Mouse (Mus musculus): Measurements from ENCODE around the gene Smco4. TPM values are rescaled to one million over a fixed set of nuclear protein-coding genes. Genes with fewer than 3 reads are reported as not detected.

The Smco4 gene
- polyA plus RNA-seq, 1 experiment from 2014 or later, result 1.5 TPM

GRCm38 (mm10) chr9:15510557-15511310 is 17.5 kb downstream of the Smco4 start:
- H3K4me1 ChIP-seq (replicated peaks), result peaks cover 22% of the 10 kb centered on the region
- no peaks in the 10 kb centered on the region for H3K36me3 ChIP-seq
- H3K4me2 ChIP-seq (replicated peaks), result no peak overlapping the region
- H3K27ac ChIP-seq, result no peak overlapping the region
- no peak overlapping the region for H3K4me3 ChIP-seq (replicated peaks)
- H3K27me3 ChIP-seq, result no peaks in the 10 kb centered on the region
- H3K9ac ChIP-seq (replicated peaks), result no peak overlapping the region
- no peaks in the 10 kb centered on the region for H3K9me3 ChIP-seq
- ATAC-seq, result peak; percentile 48
- 54% methylated on average over 3 of the region's 3 CpGs for whole genome bisulfite sequencing

GRCm38 (mm10) chr9:15512918-15513317 is 19.7 kb downstream of the Smco4 start:
- Histone ChIP-seq H3K27me3 (no peaks in the 10 kb centered on the region), H3K27ac (0 out of 2 replicates have a peak overlapping the region, but pooled peaks have one; percentile 15), H3K4me2 (replicated peaks) (no peak overlapping the region), H3K4me3 (replicated peaks) (no peak overlapping the region), H3K9me3 (no peaks in the 10 kb centered on the region), H3K36me3 (no peaks in the 10 kb centered on the region), H3K9ac (replicated peaks) (no peak overlapping the region), H3K4me1 (replicated peaks) (peaks cover 22% of the 10 kb centered on the region)
- ATAC-seq, result no peak
- 53% methylated on average over 7 of the region's 7 CpGs for WGBS

- Histone ChIP-seq H3K4me1 (replicated peaks) (peaks cover 9% of the 10 kb centered on the region), H3K9ac (replicated peaks) (no peak overlapping the region), H3K4me2 (replicated peaks) (no peak overlapping the region), H3K4me3 (replicated peaks) (no peak overlapping the region), H3K27me3 (no peaks in the 10 kb centered on the region), H3K27ac (no peak overlapping the region), H3K9me3 (no peaks in the 10 kb centered on the region), H3K36me3 (no peaks in the 10 kb centered on the region)
- no peak for ATAC-seq
- 74% methylated on average over 2 of the region's 2 CpGs for WGBS
Measured at GRCm38 (mm10) chr9:15516007-15516406, 22.8 kb downstream of the Smco4 start.

- Histone ChIP-seq H3K9ac (replicated peaks) (no peak overlapping the region), H3K27ac (no peak overlapping the region), H3K9me3 (no peaks in the 10 kb centered on the region), H3K27me3 (no peaks in the 10 kb centered on the region), H3K4me3 (replicated peaks) (no peak overlapping the region), H3K4me1 (replicated peaks) (peaks cover 2% of the 10 kb centered on the region), H3K36me3 (no peaks in the 10 kb centered on the region), H3K4me2 (replicated peaks) (no peak overlapping the region)
- WGBS, result 93% methylated on average over 4 of the region's 4 CpGs
- ATAC-seq, result no peak
Measured at GRCm38 (mm10) chr9:15517979-15518378, 24.7 kb downstream of the Smco4 start.

GRCm38 (mm10) chr9:15522348-15522747 is 29.1 kb downstream of the Smco4 start:
- Histone ChIP-seq H3K36me3 (no peaks in the 10 kb centered on the region), H3K4me1 (replicated peaks) (peaks cover 2% of the 10 kb centered on the region; the same call in 1 of the 2 replicates), H3K9me3 (no peaks in the 10 kb centered on the region), H3K27me3 (no peaks in the 10 kb centered on the region), H3K27ac (no peak overlapping the region), H3K4me2 (replicated peaks) (no peak overlapping the region), H3K9ac (replicated peaks) (no peak overlapping the region), H3K4me3 (replicated peaks) (no peak overlapping the region)
- 93% methylated on average over 10 of the region's 10 CpGs for WGBS
- ATAC-seq, result no peak

- no peaks in the 10 kb centered on the region for H3K27me3 ChIP-seq
- no peak overlapping the region for H3K27ac ChIP-seq
- no peaks in the 10 kb centered on the region for H3K36me3 ChIP-seq
- ATAC-seq, result no peak
- no peaks in the 10 kb centered on the region for H3K9me3 ChIP-seq
- no peak overlapping the region for H3K9ac ChIP-seq (replicated peaks)
- WGBS, result 86% methylated on average over 5 of the region's 5 CpGs
- H3K4me3 ChIP-seq (replicated peaks), result no peak overlapping the region
- H3K4me2 ChIP-seq (replicated peaks), result no peak overlapping the region
- peaks cover 7% of the 10 kb centered on the region; the same call in 1 of the 2 replicates for H3K4me1 ChIP-seq (replicated peaks)
Measured at GRCm38 (mm10) chr9:15522887-15523286, 29.7 kb downstream of the Smco4 start.

GRCm38 (mm10) chr9:15523646-15524045 is 30.4 kb downstream of the Smco4 start:
- 94% methylated on average over 6 of the region's 6 CpGs for WGBS
- H3K9me3 ChIP-seq, result no peaks in the 10 kb centered on the region
- no peaks in the 10 kb centered on the region for H3K27me3 ChIP-seq

GRCm38 (mm10) chr9:15525246-15525645 is 32.0 kb downstream of the Smco4 start:
- Histone ChIP-seq H3K9ac (replicated peaks) (no peak overlapping the region), H3K4me2 (replicated peaks) (no peak overlapping the region), H3K9me3 (no peaks in the 10 kb centered on the region), H3K4me1 (replicated peaks) (peaks cover 24% of the 10 kb centered on the region), H3K4me3 (replicated peaks) (no peak overlapping the region), H3K27ac (no peak overlapping the region), H3K36me3 (no peaks in the 10 kb centered on the region), H3K27me3 (no peaks in the 10 kb centered on the region)
- no peak for ATAC-seq
- 83% methylated on average over 8 of the region's 8 CpGs for WGBS

More at GRCm38 (mm10) chr9:15523646-15524045, 30.4 kb downstream of the Smco4 start:
- H3K4me1 ChIP-seq (replicated peaks), result peaks cover 10% of the 10 kb centered on the region
- H3K4me3 ChIP-seq (replicated peaks), result no peak overlapping the region
- no peaks in the 10 kb centered on the region for H3K36me3 ChIP-seq
- H3K4me2 ChIP-seq (replicated peaks), result no peak overlapping the region
- H3K27ac ChIP-seq, result no peak overlapping the region
- no peak for ATAC-seq
- H3K9ac ChIP-seq (replicated peaks), result no peak overlapping the region

GRCm38 (mm10) chr9:15526539-15526938 is 33.3 kb downstream of the Smco4 start:
- Histone ChIP-seq H3K27me3 (no peaks in the 10 kb centered on the region), H3K9ac (replicated peaks) (no peak overlapping the region), H3K4me2 (replicated peaks) (no peak overlapping the region), H3K9me3 (no peaks in the 10 kb centered on the region), H3K4me1 (replicated peaks) (peaks cover 25% of the 10 kb centered on the region), H3K27ac (no peak overlapping the region), H3K4me3 (replicated peaks) (no peak overlapping the region), H3K36me3 (no peaks in the 10 kb centered on the region)
- ATAC-seq, result no peak
- WGBS, result 73% methylated on average over 7 of the region's 7 CpGs

- Histone ChIP-seq H3K9me3 (no peaks in the 10 kb centered on the region), H3K27me3 (no peaks in the 10 kb centered on the region), H3K4me3 (replicated peaks) (no peak overlapping the region), H3K4me1 (replicated peaks) (peaks cover 25% of the 10 kb centered on the region), H3K36me3 (no peaks in the 10 kb centered on the region), H3K9ac (replicated peaks) (no peak overlapping the region), H3K27ac (no peak overlapping the region), H3K4me2 (replicated peaks) (no peak overlapping the region)
- WGBS, result 58% methylated on average over 6 of the region's 6 CpGs
- ATAC-seq, result no peak
Measured at GRCm38 (mm10) chr9:15527846-15528245, 34.6 kb downstream of the Smco4 start.

GRCm38 (mm10) chr9:15528368-15528767 is 35.1 kb downstream of the Smco4 start:
- H3K27ac ChIP-seq, result no peak overlapping the region
- 88% methylated on average over 7 of the region's 7 CpGs for WGBS
- H3K9me3 ChIP-seq, result no peaks in the 10 kb centered on the region
- peaks cover 23% of the 10 kb centered on the region for H3K4me1 ChIP-seq (replicated peaks)
- no peaks in the 10 kb centered on the region for H3K27me3 ChIP-seq
- H3K4me3 ChIP-seq (replicated peaks), result no peak overlapping the region
- ATAC-seq, result no peak
- no peak overlapping the region for H3K4me2 ChIP-seq (replicated peaks)
- H3K36me3 ChIP-seq, result no peaks in the 10 kb centered on the region
- H3K9ac ChIP-seq (replicated peaks), result no peak overlapping the region

- peak; percentile 58 for ATAC-seq
- no peak overlapping the region for H3K4me2 ChIP-seq (replicated peaks)
- no peaks in the 10 kb centered on the region for H3K36me3 ChIP-seq
- no peak overlapping the region for H3K4me3 ChIP-seq (replicated peaks)
- H3K9ac ChIP-seq (replicated peaks), result no peak overlapping the region
- no peaks in the 10 kb centered on the region for H3K9me3 ChIP-seq
- H3K27me3 ChIP-seq, result no peaks in the 10 kb centered on the region
- H3K4me1 ChIP-seq (replicated peaks), result peaks cover 31% of the 10 kb centered on the region
- 68% methylated on average over 8 of the region's 8 CpGs for WGBS
- H3K27ac ChIP-seq, result no peak overlapping the region
Measured at GRCm38 (mm10) chr9:15529275-15529964, 36.2 kb downstream of the Smco4 start.
